Mouse (Mus musculus) embryonic facial prominence, embryonic 10.5 days (tissue): Measurements from ENCODE around the gene Zfp704. TPM values are rescaled to one million over a fixed set of nuclear protein-coding genes. Genes with fewer than 3 reads are reported as not detected.

Experiments used
- DNase-seq: peaks from one replicate; pipeline ENCODE4 v3.0.0-alpha.2; 2017; ENCODE audit warnings: low spot score
- H3K27ac ChIP-seq: fragments of 300-500 bp; sonication (generic); replicated peaks from 2 replicates; pipeline ENCODE4 v1.5.1; 2016; ENCODE audit warnings: mild to moderate bottlenecking
- H3K27me3 ChIP-seq: fragments of 300-500 bp; sonication (generic); replicated peaks from 2 replicates; pipeline ENCODE4 v1.6.1; 2016; ENCODE audit warnings: low read depth, mild to moderate bottlenecking; ENCODE audit not compliant: poor library complexity, severe bottlenecking
- H3K36me3 ChIP-seq: fragments of 300-500 bp; sonication (generic); replicated peaks from 2 replicates; pipeline ENCODE4 v1.6.1; 2016; ENCODE audit warnings: mild to moderate bottlenecking, moderate library complexity
- H3K4me1 ChIP-seq: fragments of 300-500 bp; sonication (generic); 2 replicates; pipeline ENCODE4 v1.6.1; 2016
- H3K4me3 ChIP-seq: fragments of 300-500 bp; sonication (generic); 2 replicates; pipeline ENCODE4 v1.5.1; 2016; ENCODE audit warnings: mild to moderate bottlenecking, moderate library complexity
- H3K9me3 ChIP-seq: fragments of 300-500 bp; sonication (generic); 2 replicates; pipeline ENCODE4 v1.6.1; 2016; ENCODE audit warnings: mild to moderate bottlenecking
- WGBS: fragments of 180-500 bp; shearing (Covaris S2); methylation state at CpG from one replicate; pipeline ENCODE4 v1.1.7; 2016; 5-methylcytosine and 5-hydroxymethylcytosine counted together
- polyA plus RNA-seq: library from polyadenylated mRNA; unstranded; fragments of >200 nt; fragmentation: Nextera tagmentation; extraction: Ambion mirVana; gene quantifications from 2 replicates; pipeline ENCODE4 v1.2.1, GENCODE M21; 2016

Gene Zfp704
- polyA plus RNA-seq, 1 experiment from 2014 or later: 7.4 TPM

GRCm38 (mm10) chr3:9440466-9440865 is 169.4 kb downstream of the Zfp704 start:
- no peak overlapping the region for H3K4me3 ChIP-seq
- no peak overlapping the region for H3K27ac ChIP-seq
- DNase-seq: no peak
- no peaks in the 10 kb centered on the region for H3K9me3 ChIP-seq
- peaks cover 56% of the 10 kb centered on the region for H3K36me3 ChIP-seq
- H3K27me3 ChIP-seq: no peaks in the 10 kb centered on the region
- H3K4me1 ChIP-seq: no peaks in the 10 kb centered on the region
- WGBS: 79% methylated on average over 6 of the region's 6 CpGs

GRCm38 (mm10) chr3:9439619-9440286 is 170.1 kb downstream of the Zfp704 start:
- H3K4me1 ChIP-seq: no peaks in the 10 kb centered on the region
- no peak overlapping the region for H3K27ac ChIP-seq
- no peaks in the 10 kb centered on the region for H3K27me3 ChIP-seq
- no peak overlapping the region for H3K4me3 ChIP-seq
- H3K36me3 ChIP-seq: peaks cover 60% of the 10 kb centered on the region
- no peaks in the 10 kb centered on the region for H3K9me3 ChIP-seq
- 89% methylated on average over 11 of the region's 11 CpGs for WGBS
- DNase-seq: no peak

GRCm38 (mm10) chr3:9436256-9436655 is 173.6 kb downstream of the Zfp704 start:
- peak; percentile 7 for DNase-seq
- no peak overlapping the region for H3K27ac ChIP-seq
- H3K4me3 ChIP-seq: no peak overlapping the region
- WGBS: 88% methylated on average over 6 of the region's 6 CpGs
- no peaks in the 10 kb centered on the region for H3K27me3 ChIP-seq
- no peaks in the 10 kb centered on the region for H3K4me1 ChIP-seq
- H3K9me3 ChIP-seq: no peaks in the 10 kb centered on the region
- peaks cover 48% of the 10 kb centered on the region for H3K36me3 ChIP-seq

GRCm38 (mm10) chr3:9434394-9435175 is 175.3 kb downstream of the Zfp704 start:
- Histone ChIP-seq H3K27ac (no peak overlapping the region), H3K4me3 (no peak overlapping the region), H3K9me3 (no peaks in the 10 kb centered on the region), H3K36me3 (peaks cover 43% of the 10 kb centered on the region), H3K27me3 (no peaks in the 10 kb centered on the region), H3K4me1 (no peaks in the 10 kb centered on the region)
- DNase-seq: no peak
- 92% methylated on average over 14 of the region's 14 CpGs for whole genome bisulfite sequencing

GRCm38 (mm10) chr3:9432796-9433526 is 176.9 kb downstream of the Zfp704 start:
- H3K4me1 ChIP-seq: 0 out of 2 replicates have a peak, but pooled peaks cover 2% of the 10 kb centered on the region
- no peak for DNase-seq
- 88% methylated on average over 16 of the region's 16 CpGs for WGBS

GRCm38 (mm10) chr3:9432226-9432625 is 177.7 kb downstream of the Zfp704 start:
- Histone ChIP-seq H3K9me3 (no peaks in the 10 kb centered on the region), H3K36me3 (peaks cover 20% of the 10 kb centered on the region), H3K4me1 (0 out of 2 replicates have a peak, but pooled peaks cover 2% of the 10 kb centered on the region), H3K4me3 (no peak overlapping the region), H3K27me3 (no peaks in the 10 kb centered on the region), H3K27ac (no peak overlapping the region)
- 78% methylated on average over 3 of the region's 3 CpGs for WGBS
- no peak for DNase-seq

More at GRCm38 (mm10) chr3:9432796-9433526, 176.9 kb downstream of the Zfp704 start:
- no peaks in the 10 kb centered on the region for H3K9me3 ChIP-seq
- no peak overlapping the region for H3K27ac ChIP-seq
- no peaks in the 10 kb centered on the region for H3K27me3 ChIP-seq
- no peak overlapping the region for H3K4me3 ChIP-seq
- H3K36me3 ChIP-seq: peaks cover 27% of the 10 kb centered on the region

- H3K36me3 ChIP-seq: peaks cover 4% of the 10 kb centered on the region
- 88% methylated on average over 3 of the region's 3 CpGs for WGBS
- no peaks in the 10 kb centered on the region for H3K27me3 ChIP-seq
- H3K4me3 ChIP-seq: no peak overlapping the region
- 0 out of 2 replicates have a peak, but pooled peaks cover 2% of the 10 kb centered on the region for H3K4me1 ChIP-seq
- no peak for DNase-seq
- H3K27ac ChIP-seq: no peak overlapping the region
- H3K9me3 ChIP-seq: no peaks in the 10 kb centered on the region
These were observed 179.9 kb downstream of the Zfp704 start for GRCm38 (mm10) chr3:9429946-9430345.

- H3K36me3 ChIP-seq: no peaks in the 10 kb centered on the region
- H3K27me3 ChIP-seq: no peaks in the 10 kb centered on the region
- H3K4me3 ChIP-seq: no peak overlapping the region
- H3K27ac ChIP-seq: no peak overlapping the region
- 0 out of 2 replicates have a peak, but pooled peaks cover 2% of the 10 kb centered on the region for H3K4me1 ChIP-seq
- H3K9me3 ChIP-seq: no peaks in the 10 kb centered on the region
- 93% methylated on average over 4 of the region's 4 CpGs for WGBS
- DNase-seq: no peak
These were observed 182.1 kb downstream of the Zfp704 start for GRCm38 (mm10) chr3:9427826-9428225.

- Histone ChIP-seq H3K4me1 (0 out of 2 replicates have a peak, but pooled peaks cover 2% of the 10 kb centered on the region), H3K4me3 (no peak overlapping the region)
- WGBS: 92% methylated on average over 5 of the region's 5 CpGs
These were observed 184.2 kb downstream of the Zfp704 start for GRCm38 (mm10) chr3:9425661-9426060.

GRCm38 (mm10) chr3:9424637-9425036 is 185.2 kb downstream of the Zfp704 start:
- H3K4me3 ChIP-seq: no peak overlapping the region
- H3K36me3 ChIP-seq: no peaks in the 10 kb centered on the region
- H3K4me1 ChIP-seq: 0 out of 2 replicates have a peak, but pooled peaks cover 2% of the 10 kb centered on the region
- H3K27ac ChIP-seq: no peak overlapping the region
- no peak for DNase-seq
- no peaks in the 10 kb centered on the region for H3K9me3 ChIP-seq
- no peaks in the 10 kb centered on the region for H3K27me3 ChIP-seq
- WGBS: 92% methylated on average over 6 of the region's 6 CpGs

More at GRCm38 (mm10) chr3:9425661-9426060, 184.2 kb downstream of the Zfp704 start:
- Histone ChIP-seq H3K36me3 (no peaks in the 10 kb centered on the region), H3K9me3 (no peaks in the 10 kb centered on the region), H3K27ac (no peak overlapping the region), H3K27me3 (no peaks in the 10 kb centered on the region)
- DNase-seq: no peak

- H3K36me3 ChIP-seq: no peaks in the 10 kb centered on the region
- H3K9me3 ChIP-seq: no peaks in the 10 kb centered on the region
- DNase-seq: no peak
- no peaks in the 10 kb centered on the region for H3K27me3 ChIP-seq
- H3K4me1 ChIP-seq: no peaks in the 10 kb centered on the region
- H3K27ac ChIP-seq: no peak overlapping the region
- H3K4me3 ChIP-seq: no peak overlapping the region
- WGBS: 90% methylated on average over 6 of the region's 6 CpGs
These were observed 186.2 kb downstream of the Zfp704 start for GRCm38 (mm10) chr3:9423669-9424068.

GRCm38 (mm10) chr3:9408896-9409295 is 201.0 kb downstream of the Zfp704 start:
- no peak overlapping the region for H3K4me3 ChIP-seq
- no peaks in the 10 kb centered on the region for H3K9me3 ChIP-seq
- H3K36me3 ChIP-seq: no peaks in the 10 kb centered on the region
- H3K4me1 ChIP-seq: peaks cover under 1% of the 10 kb centered on the region; the same call in 1 of the 2 replicates
- WGBS: 91% methylated on average over 4 of the region's 4 CpGs
- H3K27me3 ChIP-seq: no peaks in the 10 kb centered on the region
- H3K27ac ChIP-seq: no peak overlapping the region
- DNase-seq: no peak
